Mouse (Mus musculus): Measurements from ENCODE around the gene Fam169a. TPM values are rescaled to one million over a fixed set of nuclear protein-coding genes. Genes with fewer than 3 reads are reported as not detected.

Gene Fam169a
- polyA plus RNA-seq, 1 experiment: 0.18 TPM

DNA sequence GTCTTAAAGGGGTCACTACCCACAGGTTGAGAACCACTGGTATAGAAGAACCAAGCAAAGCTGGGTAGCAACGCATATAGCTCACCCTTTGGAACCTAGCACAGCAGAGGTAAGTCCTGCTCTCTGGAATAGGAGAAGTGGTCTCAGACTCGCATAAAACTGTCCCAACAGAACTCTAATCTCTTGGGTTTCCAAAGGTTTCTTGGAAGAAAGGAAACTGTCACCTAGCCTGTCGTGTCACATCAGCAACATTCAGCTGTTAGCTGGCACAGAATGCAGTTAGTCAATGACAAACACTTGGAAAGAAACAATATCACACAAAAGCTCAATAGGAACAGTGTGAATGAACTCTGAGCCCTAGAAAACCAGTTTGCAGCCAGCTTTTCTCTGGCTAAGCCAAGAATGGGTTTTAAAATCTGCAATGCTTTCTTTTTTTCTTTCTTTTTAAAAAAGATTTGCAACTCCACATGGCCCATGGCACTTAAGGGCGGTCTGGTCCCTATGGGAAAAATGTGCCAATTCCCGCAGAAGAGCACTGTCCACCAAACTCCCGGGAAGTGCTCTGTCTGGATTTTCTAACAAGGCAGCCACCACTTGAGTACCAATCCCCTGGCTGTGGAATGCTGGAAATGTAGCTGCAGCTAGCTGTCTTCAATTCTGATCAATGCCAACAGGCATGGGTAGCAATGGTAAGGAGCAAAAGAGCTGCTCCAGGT lies 113.2 kb downstream of the Fam169a start:
- no peak for DNase-seq (ENCODE audit: low spot score)

Other genes with a start within 250 kb of the Fam169a start
- 0.39 and 0.49 TPM in 2 replicates for gene Gcnt4, start 142.6 kb upstream of the Fam169a start, polyA plus RNA-seq (2012; rRNA removed)
- gene 1700029F12Rik, start 32.9 kb upstream of the Fam169a start, polyA plus RNA-seq (2012; rRNA removed): 0.06 and 0.13 TPM in 2 replicates
- 8.9 and 12.4 TPM in 2 replicates for gene Gm6169, start 32.0 kb downstream of the Fam169a start, polyA plus RNA-seq (2012; rRNA removed)
- gene Gfm2, start 70.7 kb downstream of the Fam169a start, polyA plus RNA-seq (2012; rRNA removed): 23.5 and 24.4 TPM in 2 replicates
- gene Nsa2, start 70.7 kb downstream of the Fam169a start, polyA plus RNA-seq (2012; rRNA removed): 105 and 145 TPM in 2 replicates
- gene Hexb, start 131.1 kb downstream of the Fam169a start, polyA plus RNA-seq (2012; rRNA removed): 99.2 and 113 TPM in 2 replicates
- 7.4 and 9.3 TPM in 2 replicates for gene Enc1, start 173.8 kb downstream of the Fam169a start, polyA plus RNA-seq (2012; rRNA removed)

Data from urinary bladder, adult 2 months (tissue).